Mouse (Mus musculus) liver, embryonic 14.5 days (tissue): ENCODE data around the gene Pdzd8.

Experiments
- CTCF ChIP-seq: IDR thresholded peaks from 2 replicates; pipeline ENCODE4 v1.5.1; 2016; ENCODE audit warnings: antibody characterized with exemption, low read depth, control low read depth
- EP300 ChIP-seq: IDR thresholded peaks from 2 replicates; pipeline ENCODE4 v1.6.1; 2016; ENCODE audit warnings: antibody characterized with exemption, low read depth

GRCm38 (mm10) chr19:59267417-59267963 is 78.1 kb downstream of the Pdzd8 start:
- TF ChIP-seq CTCF (no peak), EP300 (no peak)
